Mouse (Mus musculus): ENCODE measurements around the gene Ptpa. TPM values are rescaled to one million over a fixed set of nuclear protein-coding genes. Genes with fewer than 3 reads are reported as not detected.

The Ptpa gene
- polyA plus RNA-seq, 1 experiment: 126 TPM

- TF ChIP-seq CTCF (IDR thresholded peaks at IDR 0.05; ENCODE audit: borderline replicate concordance, insufficient read depth, low read length) (no peak), POLR2A (IDR thresholded peaks at IDR 0.05; ENCODE audit: low read depth, low read length) (no peak)
- no peak overlapping the region for H3K4me3 ChIP-seq (ENCODE audit: insufficient read depth, low read length)
- H3K4me1 ChIP-seq (ENCODE audit: control insufficient read depth, insufficient read depth, low read length): no peaks in the 10 kb centered on the region
- H3K27ac ChIP-seq (ENCODE audit: insufficient read depth, low read length): no peak overlapping the region
These were observed 58.9 kb downstream of the Ptpa start for GRCm38 (mm10) chr2:30474776-30475175.

- Histone ChIP-seq H3K4me1 (ENCODE audit: control insufficient read depth, insufficient read depth, low read length) (no peaks in the 10 kb centered on the region), H3K4me3 (ENCODE audit: insufficient read depth, low read length) (no peak overlapping the region), H3K27ac (ENCODE audit: insufficient read depth, low read length) (no peak overlapping the region)
- no peak for TF ChIP-seq CTCF (IDR thresholded peaks at IDR 0.05; ENCODE audit: borderline replicate concordance, insufficient read depth, low read length)
- no peak for TF ChIP-seq POLR2A (IDR thresholded peaks at IDR 0.05; ENCODE audit: low read depth, low read length)
These were observed 59.6 kb downstream of the Ptpa start for GRCm38 (mm10) chr2:30475457-30475856.

GRCm38 (mm10) chr2:30476241-30476640, 60.4 kb downstream of the Ptpa start:
- Histone ChIP-seq H3K27ac (ENCODE audit: insufficient read depth, low read length) (no peak overlapping the region), H3K4me1 (ENCODE audit: control insufficient read depth, insufficient read depth, low read length) (no peaks in the 10 kb centered on the region), H3K4me3 (ENCODE audit: insufficient read depth, low read length) (no peak overlapping the region)
- TF ChIP-seq POLR2A (IDR thresholded peaks at IDR 0.05; ENCODE audit: low read depth, low read length) (no peak), CTCF (IDR thresholded peaks at IDR 0.05; ENCODE audit: borderline replicate concordance, insufficient read depth, low read length) (no peak)

- Histone ChIP-seq H3K4me1 (ENCODE audit: control insufficient read depth, insufficient read depth, low read length) (no peaks in the 10 kb centered on the region), H3K4me3 (ENCODE audit: insufficient read depth, low read length) (no peak overlapping the region), H3K27ac (ENCODE audit: insufficient read depth, low read length) (no peak overlapping the region)
- TF ChIP-seq POLR2A (IDR thresholded peaks at IDR 0.05; ENCODE audit: low read depth, low read length) (no peak), CTCF (IDR thresholded peaks at IDR 0.05; ENCODE audit: borderline replicate concordance, insufficient read depth, low read length) (no peak)
These were observed 62.7 kb downstream of the Ptpa start for GRCm38 (mm10) chr2:30478526-30478925.

GRCm38 (mm10) chr2:30487597-30487996, 71.8 kb downstream of the Ptpa start:
- H3K27ac ChIP-seq (ENCODE audit: insufficient read depth, low read length): peak overlapping the region; percentile 16; the same call in 1 of the 2 replicates

GRCm38 (mm10) chr2:30490384-30490783, 74.5 kb downstream of the Ptpa start:
- Histone ChIP-seq H3K4me3 (ENCODE audit: insufficient read depth, low read length) (no peak overlapping the region), H3K4me1 (ENCODE audit: control insufficient read depth, insufficient read depth, low read length) (peaks cover 6% of the 10 kb centered on the region; the same call in 1 of the 2 replicates), H3K27ac (ENCODE audit: insufficient read depth, low read length) (no peak overlapping the region)
- TF ChIP-seq CTCF (IDR thresholded peaks at IDR 0.05; ENCODE audit: borderline replicate concordance, insufficient read depth, low read length) (no peak), POLR2A (IDR thresholded peaks at IDR 0.05; ENCODE audit: low read depth, low read length) (no peak)

More at GRCm38 (mm10) chr2:30487597-30487996, 71.8 kb downstream of the Ptpa start:
- TF ChIP-seq CTCF (IDR thresholded peaks at IDR 0.05; ENCODE audit: borderline replicate concordance, insufficient read depth, low read length) (no peak), POLR2A (IDR thresholded peaks at IDR 0.05; ENCODE audit: low read depth, low read length) (no peak)
- H3K4me1 ChIP-seq (ENCODE audit: control insufficient read depth, insufficient read depth, low read length): peaks cover 6% of the 10 kb centered on the region; the same call in 1 of the 2 replicates
- H3K4me3 ChIP-seq (ENCODE audit: insufficient read depth, low read length): no peak overlapping the region

GRCm38 (mm10) chr2:30495000-30495908, 79.4 kb downstream of the Ptpa start:
- no peaks in the 10 kb centered on the region for H3K4me1 ChIP-seq (ENCODE audit: control insufficient read depth, insufficient read depth, low read length)
- H3K4me3 ChIP-seq (ENCODE audit: insufficient read depth, low read length): no peak overlapping the region
- TF ChIP-seq CTCF (IDR thresholded peaks at IDR 0.05; ENCODE audit: borderline replicate concordance, insufficient read depth, low read length) (no peak), POLR2A (IDR thresholded peaks at IDR 0.05; ENCODE audit: low read depth, low read length) (no peak)
- no peak overlapping the region for H3K27ac ChIP-seq (ENCODE audit: insufficient read depth, low read length)

- H3K4me3 ChIP-seq (ENCODE audit: insufficient read depth, low read length): no peak overlapping the region
- H3K4me1 ChIP-seq (ENCODE audit: control insufficient read depth, insufficient read depth, low read length): no peaks in the 10 kb centered on the region
- TF ChIP-seq POLR2A (IDR thresholded peaks at IDR 0.05; ENCODE audit: low read depth, low read length): no peak
- H3K27ac ChIP-seq (ENCODE audit: insufficient read depth, low read length): no peak overlapping the region
These were observed 80.3 kb downstream of the Ptpa start for GRCm38 (mm10) chr2:30495909-30496861.

Other genes starting within 250 kb of the Ptpa start
- gene Endog, start 244.5 kb upstream of the Ptpa start, polyA plus RNA-seq (2011; ENCODE audit: insufficient read length, low read depth, missing spikeins): 4.7 and 6.2 TPM in 2 replicates
- 20.7 and 22.8 TPM in 2 replicates for gene Spout1, start 237.6 kb upstream of the Ptpa start, polyA plus RNA-seq (2011; ENCODE audit: insufficient read length, low read depth, missing spikeins)
- 4.7 and 5.2 TPM in 2 replicates for gene Kyat1, start 210.2 kb upstream of the Ptpa start, polyA plus RNA-seq (2011; ENCODE audit: insufficient read length, low read depth, missing spikeins)
- gene Lrrc8a, start 178.3 kb upstream of the Ptpa start, polyA plus RNA-seq (2011; ENCODE audit: insufficient read length, low read depth, missing spikeins): 40.7 and 41.7 TPM in 2 replicates
- 2.3 and 5.8 TPM in 2 replicates for gene Gm28035, start 175.5 kb upstream of the Ptpa start, polyA plus RNA-seq (2011; ENCODE audit: insufficient read length, low read depth, missing spikeins)
- 81.8 and 101 TPM in 2 replicates for gene Phyhd1, start 149.8 kb upstream of the Ptpa start, polyA plus RNA-seq (2011; ENCODE audit: insufficient read length, low read depth, missing spikeins)
- gene Gm28038, start 135.0 kb upstream of the Ptpa start, polyA plus RNA-seq (2011; ENCODE audit: insufficient read length, low read depth, missing spikeins): 37.7 and 57.8 TPM in 2 replicates
- gene Dolk, start 129.7 kb upstream of the Ptpa start, polyA plus RNA-seq (2011; ENCODE audit: insufficient read length, low read depth, missing spikeins): 20.0 and 20.7 TPM in 2 replicates
- 49.0 and 53.0 TPM in 2 replicates for gene Nup188, start 129.6 kb upstream of the Ptpa start, polyA plus RNA-seq (2011; ENCODE audit: insufficient read length, low read depth, missing spikeins)
- gene Sh3glb2, start 56.7 kb upstream of the Ptpa start, polyA plus RNA-seq (2011; ENCODE audit: insufficient read length, low read depth, missing spikeins): 38.8 and 39.7 TPM in 2 replicates
- gene Miga2, start 51.8 kb upstream of the Ptpa start, polyA plus RNA-seq (2011; ENCODE audit: insufficient read length, low read depth, missing spikeins): 15.9 and 16.4 TPM in 2 replicates
- 26.6 and 33.8 TPM in 2 replicates for gene Dolpp1, start 23.8 kb upstream of the Ptpa start, polyA plus RNA-seq (2011; ENCODE audit: insufficient read length, low read depth, missing spikeins)
- 22.3 and 29.1 TPM in 2 replicates for gene Crat, start 226 bp upstream of the Ptpa start, polyA plus RNA-seq (2011; ENCODE audit: insufficient read length, low read depth, missing spikeins)
- 17.1 and 18.1 TPM in 2 replicates for gene Ier5l, start 58.2 kb downstream of the Ptpa start, polyA plus RNA-seq (2011; ENCODE audit: insufficient read length, low read depth, missing spikeins)
- gene Cstad, start 179.0 kb downstream of the Ptpa start, polyA plus RNA-seq (2011; ENCODE audit: insufficient read length, low read depth, missing spikeins): 2.8 and 3.4 TPM in 2 replicates